Mouse (Mus musculus): ENCODE data around the gene Arl15. TPM values are rescaled to one million over a fixed set of nuclear protein-coding genes. Genes with fewer than 3 reads are reported as not detected.
A peak's percentile ranks its signal among the peaks of the same experiment; 100 is the strongest.

Gene Arl15
- total RNA-seq, 2 experiments from 2014 or later: 6.4 to 7.5 TPM

DNA sequence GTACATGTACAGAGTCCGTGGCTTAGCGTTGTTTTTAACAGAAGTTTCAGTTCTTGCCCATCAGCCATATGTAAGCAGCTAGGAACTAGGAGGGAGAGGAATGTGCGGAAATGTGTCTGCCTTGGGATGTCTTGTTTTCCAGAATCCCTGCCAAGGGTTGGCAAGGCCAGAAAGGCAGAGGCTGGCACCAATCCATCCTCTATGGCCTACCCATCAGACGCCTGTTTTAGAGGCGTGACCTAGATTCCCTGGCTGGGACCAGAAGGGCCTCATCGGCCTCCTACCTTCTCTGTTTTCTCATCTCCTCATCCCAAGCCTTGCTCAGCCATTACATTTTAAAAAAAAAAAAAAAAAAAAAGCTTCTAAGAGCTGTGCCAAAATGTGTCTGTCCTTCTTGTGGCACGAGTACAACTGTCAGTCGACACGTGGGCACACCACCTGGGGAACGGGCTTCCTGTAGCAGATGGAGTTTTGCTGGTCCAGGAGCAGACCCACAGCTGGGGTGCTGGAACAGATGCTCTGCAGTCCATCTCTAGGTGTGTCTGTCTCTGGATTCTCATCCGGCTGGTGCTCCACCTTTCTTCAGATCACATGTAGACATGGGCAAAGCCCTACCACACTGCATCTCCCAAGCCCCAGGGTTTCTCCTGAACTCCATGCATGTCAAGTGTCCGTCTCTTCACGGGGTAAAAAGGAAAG lies 192.7 kb downstream of the Arl15 start:
- peak; percentile 60 to 62 for DNase-seq

DNA sequence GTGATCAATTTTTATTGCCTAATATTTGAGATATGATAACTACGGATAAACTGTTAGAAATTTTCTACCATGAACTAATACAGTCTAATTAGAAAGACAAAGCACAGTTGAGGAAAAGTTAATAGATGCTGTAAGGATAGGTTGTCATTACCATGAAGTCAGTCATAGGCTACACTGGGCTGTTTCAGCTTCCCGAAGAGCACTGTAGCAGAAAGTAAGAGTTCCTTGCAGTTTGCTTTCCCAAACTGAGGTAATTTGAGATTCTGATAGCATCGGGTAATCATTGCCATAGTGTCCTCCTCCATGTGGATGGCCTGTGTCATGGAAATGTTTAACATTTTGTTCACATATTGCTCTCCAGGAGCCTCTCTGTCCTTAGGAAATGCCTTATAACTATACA lies 195.9 kb downstream of the Arl15 start:
- no peak for DNase-seq

DNA sequence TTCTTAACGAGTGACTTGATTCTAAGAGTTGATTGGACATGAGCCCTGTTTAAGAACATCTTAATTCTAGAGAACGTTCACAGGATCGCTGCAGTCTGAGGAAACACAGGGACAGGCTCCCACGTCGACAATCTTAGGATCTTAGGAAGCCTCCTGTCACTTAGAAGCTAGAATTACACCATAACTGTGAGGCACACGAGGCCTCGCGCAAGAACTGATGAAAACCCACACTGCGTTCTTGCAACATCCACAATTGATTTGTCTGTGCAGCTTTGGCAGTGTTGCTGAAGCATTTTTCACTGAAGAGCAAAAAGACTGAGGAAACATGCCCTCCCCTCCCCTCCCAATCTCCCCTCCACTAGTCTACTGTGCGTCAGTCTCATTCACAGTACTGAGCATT lies 196.4 kb downstream of the Arl15 start:
- no peak for DNase-seq

DNA sequence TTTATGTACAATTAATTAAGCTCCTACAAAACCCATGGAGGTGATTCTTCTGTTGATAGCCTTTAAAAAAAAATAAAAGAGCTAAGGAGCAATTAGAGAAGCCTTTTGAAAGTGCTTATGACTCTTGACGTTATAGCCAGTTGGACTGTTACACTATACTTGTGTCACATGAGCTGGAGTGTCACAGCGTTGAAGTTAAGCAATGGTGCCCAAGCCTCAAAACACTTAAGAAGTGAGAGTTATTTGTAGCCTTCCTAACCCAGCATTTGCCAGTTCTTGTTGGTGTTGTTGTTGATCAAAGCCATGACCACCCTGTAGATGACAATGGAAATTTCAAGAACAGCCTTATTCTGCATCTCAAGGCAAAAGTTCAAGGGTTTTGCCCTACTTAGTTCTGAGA lies 198.8 kb downstream of the Arl15 start:
- no peak for DNase-seq

DNA sequence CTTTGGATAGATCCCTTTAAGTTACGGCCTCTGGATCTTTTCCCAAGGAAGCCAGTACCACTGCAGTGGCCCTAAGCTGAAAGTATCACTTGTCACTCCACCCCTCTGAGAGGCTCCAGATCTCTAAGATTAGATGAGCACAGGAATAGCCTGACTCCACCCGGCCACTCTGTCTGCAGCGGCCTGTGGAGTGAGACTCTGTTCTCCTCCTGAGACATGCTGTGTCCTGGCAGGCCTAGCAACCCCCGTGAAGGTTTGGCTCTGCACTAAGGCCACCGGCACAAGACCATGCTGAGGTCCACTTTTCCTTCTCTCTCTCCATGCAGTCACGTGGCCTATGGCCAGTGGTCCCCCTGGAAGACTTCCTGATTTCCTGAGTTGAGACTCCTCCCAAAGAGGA lies 200.3 kb downstream of the Arl15 start:
- no peak for DNase-seq

DNA sequence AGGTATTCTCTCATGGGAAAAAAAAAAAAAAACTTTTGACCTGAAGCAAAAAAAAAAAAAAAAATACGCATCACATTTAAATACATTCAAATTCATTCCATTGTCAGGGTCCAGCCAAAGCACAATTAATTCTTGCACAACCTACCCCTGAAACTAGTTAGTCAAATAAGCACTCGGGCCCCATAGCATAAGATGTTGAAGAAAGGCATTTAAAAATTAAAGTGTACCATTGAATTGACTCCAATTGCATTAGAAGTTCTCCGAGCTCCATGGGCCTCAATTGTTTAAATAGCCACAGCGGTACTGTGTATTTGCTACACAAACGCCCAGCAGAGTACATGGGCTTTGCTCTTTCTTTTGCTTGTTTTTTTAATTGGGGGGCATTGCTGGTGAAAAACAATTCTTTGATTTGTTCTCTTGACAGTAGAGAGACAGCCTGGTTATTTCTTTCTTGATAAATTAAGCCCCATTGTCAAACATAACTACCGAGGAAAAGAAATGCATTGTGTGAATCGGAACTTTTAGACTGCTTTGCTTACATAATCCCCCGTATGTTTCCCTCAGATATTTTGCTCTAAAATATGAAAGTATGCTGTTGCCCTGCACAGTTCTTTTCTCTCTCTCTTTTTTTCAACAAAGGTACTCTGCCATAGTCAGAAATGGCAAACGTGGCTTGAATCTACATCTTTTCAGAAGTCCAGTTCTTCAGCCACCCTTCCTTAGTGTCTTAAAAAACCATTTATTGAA lies 201.4 kb downstream of the Arl15 start:
- DNase-seq: no peak

DNA sequence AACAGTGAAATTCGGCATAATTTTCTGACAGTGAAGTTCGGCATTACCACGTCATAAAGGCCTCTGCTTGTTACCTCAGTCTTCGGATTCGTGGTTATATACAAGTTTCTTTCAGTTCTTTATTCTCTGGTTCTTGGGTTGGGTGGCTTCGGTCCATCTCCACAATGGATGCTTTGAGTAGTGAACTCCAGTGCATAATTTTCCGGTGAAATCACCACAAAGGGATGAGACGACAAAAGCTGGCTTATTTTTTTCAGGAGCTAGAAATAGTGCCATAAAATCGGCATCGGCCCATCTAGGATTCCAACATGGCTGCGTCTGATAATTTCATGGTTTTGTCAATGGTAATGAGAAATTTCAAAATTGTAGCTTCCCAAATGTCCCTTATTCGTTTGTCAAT lies 204.5 kb downstream of the Arl15 start:
- no peak for DNase-seq

DNA sequence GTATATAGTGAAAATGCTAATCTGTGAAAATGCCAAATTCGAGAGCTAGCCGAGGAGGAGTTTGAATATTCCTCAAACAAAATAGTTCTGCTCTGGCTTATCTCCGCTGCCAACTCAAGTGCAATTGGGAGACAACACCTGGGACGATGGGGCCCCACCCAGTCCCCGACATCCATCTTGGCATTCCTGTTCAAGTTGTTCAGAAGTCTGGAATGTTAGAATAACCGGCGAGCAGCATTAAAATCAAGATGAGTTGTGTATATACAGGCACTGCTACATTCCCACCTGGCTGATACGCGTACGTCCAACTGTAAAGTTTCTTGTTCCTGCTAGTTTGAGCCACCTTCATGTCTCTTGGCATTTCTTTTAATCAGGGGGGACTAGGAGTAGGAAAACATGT lies 209.2 kb downstream of the Arl15 start:
- no peak for DNase-seq

DNA sequence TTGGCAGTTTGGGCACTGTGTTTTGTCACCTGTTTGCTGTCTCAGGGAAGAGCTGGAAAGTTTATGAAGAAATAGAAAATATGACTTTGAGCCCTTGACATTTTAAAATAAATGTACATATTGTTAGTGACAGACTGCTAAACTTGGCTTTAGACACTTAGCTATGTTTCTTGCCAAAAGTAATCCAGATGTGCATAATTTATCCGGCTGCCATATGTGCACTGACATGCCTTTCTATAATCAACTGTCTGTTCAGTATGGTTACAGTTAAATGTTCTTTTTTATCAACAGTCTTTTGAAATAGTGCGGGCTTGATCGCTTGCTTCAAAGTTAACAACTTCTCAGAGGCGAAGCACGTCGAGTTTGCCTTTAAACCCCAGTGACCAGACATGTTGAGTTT lies 209.9 kb downstream of the Arl15 start:
- no peak for DNase-seq

DNA sequence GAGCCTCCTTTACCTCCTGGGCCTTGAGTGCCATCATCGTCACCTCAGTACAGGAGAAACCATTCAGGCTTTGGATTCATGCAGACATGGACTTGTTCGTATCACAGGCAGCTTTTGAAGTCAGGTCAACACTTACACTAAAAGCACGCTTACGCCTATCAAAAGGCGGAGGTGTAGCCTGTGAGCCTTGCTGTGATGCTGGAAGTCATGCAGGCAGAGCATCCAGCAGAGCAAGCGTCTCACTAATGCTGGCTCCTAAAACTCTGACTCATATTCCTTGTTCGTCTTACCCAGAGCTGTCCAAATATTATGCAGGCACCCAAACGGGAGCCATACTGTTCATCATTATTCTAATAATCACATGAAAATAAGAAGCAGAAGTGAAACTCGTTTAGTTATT lies 215.5 kb downstream of the Arl15 start:
- DNase-seq: no peak

DNA sequence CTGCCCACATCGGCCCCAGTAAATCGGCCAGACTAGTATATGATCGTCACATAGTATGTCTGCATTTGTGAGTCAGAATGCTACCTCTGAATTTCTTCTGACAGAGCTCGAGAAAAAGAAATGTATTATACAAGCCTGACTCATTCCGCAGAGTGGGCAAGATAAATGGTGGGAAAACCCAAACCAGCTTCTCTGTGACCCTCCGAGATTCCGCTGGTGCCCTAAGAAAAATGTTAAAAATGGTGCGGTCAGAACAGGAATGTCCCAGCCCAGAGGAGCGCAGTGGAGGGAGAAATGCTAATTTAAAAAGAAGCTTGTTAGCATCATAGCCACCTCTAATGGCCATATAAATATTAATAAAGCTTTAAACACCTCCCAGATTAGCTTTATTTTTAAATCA lies 216.2 kb downstream of the Arl15 start:
- no peak for DNase-seq

DNA sequence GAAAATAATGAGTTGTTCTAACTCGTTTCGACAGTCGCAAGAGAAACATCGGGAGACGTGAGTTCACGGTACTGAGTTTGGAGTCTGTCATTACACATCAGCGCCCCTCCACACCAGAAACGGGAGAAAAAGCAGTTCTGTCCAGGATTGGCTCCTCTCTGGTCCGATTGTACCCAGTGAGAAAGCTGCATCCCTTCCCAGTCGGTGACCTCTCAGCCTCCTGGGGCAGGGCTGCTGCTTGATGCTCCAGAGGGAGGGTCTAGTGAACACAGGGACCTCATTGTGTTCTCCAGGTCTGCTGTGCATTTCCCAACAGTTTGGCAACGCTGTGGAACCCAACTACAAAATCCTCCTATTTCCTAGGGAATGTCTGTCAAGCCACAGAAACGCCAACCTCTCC lies 216.7 kb downstream of the Arl15 start:
- peak; percentile 48 to 71 for DNase-seq

DNA sequence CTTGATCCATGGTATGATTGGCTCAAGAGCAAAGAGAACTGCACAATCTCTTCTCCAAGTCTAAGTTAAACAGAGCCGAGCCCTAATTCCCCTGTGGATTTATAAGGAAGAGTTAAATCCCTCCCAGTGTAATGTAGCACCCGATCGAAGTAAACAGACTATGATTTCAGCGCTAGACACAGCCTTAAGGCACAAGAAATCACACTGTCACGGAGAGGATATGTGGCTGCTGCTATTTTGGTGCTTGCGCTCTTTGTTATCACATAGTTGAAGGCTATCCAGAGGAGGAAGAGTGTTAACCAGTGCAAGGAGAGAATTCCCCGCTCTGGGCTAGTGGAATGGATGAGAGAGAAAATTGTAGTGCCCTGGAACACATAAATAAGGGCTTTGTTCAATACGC lies 223.6 kb downstream of the Arl15 start:
- peak; percentile 42 to 48 for DNase-seq

DNA sequence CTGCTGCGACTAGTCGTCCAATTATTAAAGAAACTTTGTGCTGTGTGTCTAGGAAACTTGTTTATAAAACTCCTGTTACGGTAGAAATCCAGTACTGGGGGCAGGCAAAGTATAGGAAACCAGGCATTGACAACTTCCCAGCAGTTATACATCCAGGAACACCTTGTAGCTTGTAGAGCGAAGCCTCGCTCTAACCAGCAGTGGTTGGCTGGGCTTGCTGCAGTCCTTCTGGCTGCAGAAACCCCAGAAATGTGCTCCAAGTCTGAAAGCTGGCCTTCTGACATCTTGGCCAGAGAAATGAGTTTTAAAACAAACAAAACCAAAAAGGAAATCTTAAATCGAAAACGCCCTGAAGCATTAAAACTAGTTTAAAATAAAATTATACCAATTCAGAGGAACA lies 229.2 kb downstream of the Arl15 start:
- DNase-seq: peak; percentile 30 to 43

DNA sequence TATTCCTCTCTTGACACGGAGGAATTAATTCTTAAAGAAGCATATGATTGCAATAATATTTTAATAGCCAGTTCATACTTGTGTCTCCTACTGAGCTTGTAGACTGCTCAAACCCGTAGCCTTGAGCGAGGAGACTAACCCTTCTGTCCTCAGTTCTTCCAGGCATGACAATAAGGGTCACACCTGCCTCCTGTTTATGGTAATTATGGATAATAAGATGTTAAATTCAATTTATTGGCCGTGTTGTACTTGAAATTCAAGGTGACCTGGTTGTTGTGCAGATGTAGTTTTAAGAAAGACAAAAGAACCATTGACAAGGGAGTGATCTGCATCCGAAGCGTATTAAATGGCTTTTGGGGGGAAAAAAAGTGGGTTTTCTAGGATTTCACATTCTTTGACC lies 232.0 kb downstream of the Arl15 start:
- DNase-seq: no peak

DNA sequence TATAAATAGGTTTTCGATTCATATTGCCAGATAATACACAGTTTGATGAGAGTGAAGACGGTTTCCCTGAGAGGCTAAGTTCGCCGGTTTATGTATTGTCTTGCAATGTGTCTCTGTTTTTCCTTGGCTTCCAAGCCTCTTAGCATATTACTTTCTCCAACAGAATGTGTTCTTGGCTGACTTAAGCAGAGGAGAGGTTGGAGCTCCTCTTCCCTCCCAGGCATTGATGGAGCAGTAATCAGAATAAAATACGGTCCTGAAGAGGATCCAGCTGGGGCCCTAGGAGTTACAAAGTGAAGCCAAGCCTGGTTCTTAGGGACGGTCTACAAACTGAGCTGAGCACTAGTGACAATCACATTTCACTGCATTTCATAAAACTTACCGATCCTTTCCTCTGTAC lies 232.4 kb downstream of the Arl15 start:
- peak in 1 of 2 experiments; percentile 10 for DNase-seq

DNA sequence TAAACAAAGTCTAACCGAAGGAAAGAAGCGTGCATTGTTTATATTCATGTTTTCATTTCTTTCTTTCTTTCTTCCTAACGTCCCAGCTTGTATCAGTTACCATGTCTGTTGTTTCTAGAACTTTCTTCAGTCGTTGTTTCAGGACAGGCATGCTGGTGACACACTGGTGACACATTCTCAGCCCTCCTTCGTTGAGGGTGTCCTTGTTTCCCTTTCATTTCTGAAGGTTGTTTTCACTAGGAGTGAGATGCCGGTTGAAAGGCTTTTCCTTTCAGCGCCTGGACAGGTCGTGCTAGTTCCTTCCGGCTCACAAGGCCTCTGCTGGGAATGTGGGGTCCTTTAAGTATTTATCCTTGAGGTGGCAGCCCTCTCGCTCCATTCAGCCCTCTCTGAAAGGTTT lies 253.8 kb downstream of the Arl15 start:
- no peak for DNase-seq

DNA sequence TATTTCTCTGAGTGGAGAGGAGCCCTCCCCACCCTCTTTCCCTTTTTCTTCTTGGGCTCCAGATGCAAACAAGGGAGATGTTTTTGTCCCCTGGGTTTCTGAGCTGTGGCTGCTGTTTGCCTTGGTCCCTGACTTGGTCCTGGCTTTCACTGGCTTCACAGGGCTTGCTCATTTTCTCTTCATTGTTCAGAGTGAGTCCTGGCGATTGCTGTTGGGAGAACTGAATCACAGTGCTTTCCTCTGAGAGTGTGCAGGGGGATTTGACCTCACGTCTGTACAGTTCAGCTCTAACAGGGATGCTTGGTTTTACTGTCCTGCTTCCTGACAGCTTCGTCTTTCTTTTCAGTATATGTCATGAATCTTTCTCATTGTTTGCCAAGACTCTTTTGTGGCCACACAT lies 254.4 kb downstream of the Arl15 start:
- DNase-seq: no peak

DNA sequence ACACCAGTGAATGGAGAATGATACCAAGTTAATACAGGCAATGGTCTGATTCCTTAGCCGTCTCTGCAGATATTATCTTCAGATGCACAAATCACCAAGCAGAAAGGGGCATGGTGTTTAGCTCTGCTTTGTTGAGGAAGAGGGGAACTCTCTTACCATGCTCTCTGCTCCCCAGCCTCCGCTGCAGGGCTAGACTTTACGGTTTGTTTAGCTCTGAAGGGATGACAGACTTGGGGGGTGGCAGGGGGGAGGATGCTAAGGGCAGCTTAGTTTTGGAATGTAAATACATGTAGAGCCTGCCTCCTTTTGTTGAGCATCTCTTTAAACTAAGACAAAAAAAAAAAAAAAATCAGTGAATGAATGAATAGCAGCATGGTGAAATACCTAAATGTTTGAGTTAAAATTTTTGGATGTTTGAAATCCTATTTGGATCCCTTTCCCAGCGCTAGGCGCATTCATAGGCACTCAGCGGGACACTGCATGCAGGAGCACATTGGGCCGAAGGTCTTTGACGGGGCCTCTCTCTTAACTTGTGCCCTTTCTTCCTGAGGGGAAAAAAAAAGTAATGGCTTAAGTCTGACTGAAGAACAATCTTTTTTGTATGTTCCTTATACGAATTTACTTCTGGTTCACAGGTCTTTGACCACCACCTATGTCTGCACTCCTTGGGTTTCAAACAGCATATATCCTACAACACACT lies 257.0 kb downstream of the Arl15 start:
- DNase-seq: no peak

DNA sequence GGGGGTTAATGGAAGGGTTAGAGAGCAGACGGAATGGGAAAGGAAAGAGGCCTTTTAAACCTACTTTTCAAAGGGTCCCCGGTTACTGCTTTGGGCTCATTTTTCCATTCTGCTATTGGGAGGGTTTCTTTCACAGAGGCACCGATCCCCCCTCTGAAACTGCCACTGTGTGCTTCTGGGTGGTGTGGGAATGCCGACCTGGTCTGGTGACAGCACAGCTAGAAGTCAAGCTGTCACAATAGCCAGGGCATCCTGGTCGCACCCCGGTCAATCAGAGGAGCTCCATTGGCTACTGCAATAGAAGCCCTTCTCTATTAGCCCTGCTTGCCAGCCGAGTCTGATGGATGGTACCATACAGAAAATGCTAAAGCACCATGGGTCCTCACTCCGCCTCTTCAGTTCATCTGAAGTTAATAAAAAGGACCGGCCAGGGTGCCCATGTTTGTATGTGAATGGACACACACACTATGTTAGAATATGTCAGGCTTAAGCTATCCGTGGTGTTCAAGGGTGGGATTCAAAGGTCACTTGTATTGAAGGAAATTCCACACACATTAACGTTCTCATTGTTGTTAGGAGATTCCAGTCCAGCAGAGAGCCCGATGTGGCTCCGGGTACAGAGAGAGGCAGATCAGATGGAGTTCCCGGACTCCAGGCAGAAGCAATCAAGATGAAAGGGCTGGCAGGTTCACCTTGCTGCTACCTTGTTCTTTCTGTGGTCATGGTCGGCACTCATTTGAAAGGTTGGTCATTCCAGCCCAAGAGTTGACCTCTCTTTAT lies 258.3 kb downstream of the Arl15 start:
- DNase-seq: no peak

DNA sequence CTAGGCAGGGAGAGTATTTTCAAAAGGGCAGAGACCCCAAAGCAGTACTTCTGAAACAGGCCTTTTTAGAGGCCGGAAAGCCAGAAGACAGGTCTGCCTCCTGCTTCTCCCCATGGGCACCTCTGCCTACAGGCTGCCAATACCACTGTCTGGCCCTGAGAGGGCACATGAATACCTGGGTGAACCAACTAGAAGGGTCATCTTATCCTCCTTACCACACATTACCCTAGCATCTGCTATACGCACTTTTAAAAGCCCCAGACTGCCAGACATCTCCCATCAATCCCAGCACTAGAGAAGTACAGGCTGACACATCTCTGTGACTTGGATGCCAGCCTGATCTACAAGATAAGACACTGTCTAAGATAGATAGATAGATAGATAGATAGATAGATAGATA lies 259.0 kb downstream of the Arl15 start:
- DNase-seq: no peak

DNA sequence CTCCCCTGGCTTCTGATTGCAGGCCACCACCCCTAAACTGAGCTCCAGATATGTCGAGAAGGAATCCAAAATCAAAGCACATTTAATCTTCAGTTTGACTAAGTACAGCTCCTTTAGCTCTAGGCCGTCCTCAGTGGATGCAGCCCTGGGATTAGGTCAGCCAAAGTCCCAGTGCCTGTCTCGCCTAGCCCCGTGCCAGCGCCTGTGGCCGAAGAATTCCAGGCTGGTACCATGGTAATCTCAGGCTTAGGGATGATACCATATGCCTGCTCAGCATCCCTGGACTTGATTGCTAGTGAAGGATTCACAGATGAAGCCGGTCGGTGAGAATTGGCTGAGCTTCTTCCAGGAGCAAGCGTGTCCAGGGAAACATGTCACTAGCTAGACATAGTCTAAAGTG lies 261.4 kb downstream of the Arl15 start:
- no peak for DNase-seq

DNA sequence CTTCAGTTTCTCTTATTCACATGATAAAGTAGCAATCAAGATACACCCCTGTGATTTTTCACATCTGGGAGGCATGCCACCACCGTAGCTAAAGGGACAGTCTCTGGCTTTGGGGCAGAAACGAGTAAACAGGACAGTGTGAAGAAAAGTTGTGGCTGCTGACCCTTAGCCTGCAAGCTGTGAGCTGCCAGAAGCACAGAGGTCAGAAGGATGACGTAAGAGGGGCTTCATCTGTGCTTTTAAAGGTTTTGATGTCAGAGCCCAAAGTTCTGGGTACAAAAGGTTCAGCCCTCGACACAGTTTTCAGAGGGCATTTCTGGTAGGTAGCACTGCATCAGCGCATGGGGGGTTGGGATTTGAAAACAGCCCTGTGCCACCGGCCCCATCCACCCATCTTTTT lies 266.0 kb downstream of the Arl15 start:
- DNase-seq: no peak
